In the genomic region with DNA sequence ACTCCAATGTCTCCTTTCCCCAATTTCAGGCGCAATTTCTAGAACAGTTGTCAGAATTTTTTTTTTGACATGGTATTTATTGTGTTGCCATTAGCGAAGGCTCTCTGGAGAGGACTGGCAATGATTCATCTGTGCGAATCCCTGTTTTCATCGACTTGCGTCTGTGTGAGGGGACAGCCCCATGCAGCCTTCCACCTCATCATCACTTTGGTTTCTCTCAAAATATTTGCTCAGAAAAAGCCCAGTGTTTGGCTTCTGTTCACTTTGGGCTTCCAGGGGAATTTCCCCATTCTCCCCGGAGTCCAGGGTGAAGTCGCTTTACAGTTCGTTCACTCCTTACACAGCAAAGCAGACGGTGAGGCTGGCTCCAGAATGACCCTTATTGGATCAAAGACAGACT, we compare ENCODE assay signal across 25 mouse cellular contexts.
"Had no signal": no experiment of that assay in that cellular context is flagged by ENCODE, and none has a peak within 500 bp of the region (broad histone marks: within the 10 kb centered on the region; RNA-seq: fewer than 3 reads in every experiment).

No protein-coding gene starts in this region.

- H3K4me1 ChIP-seq: heart, embryonic 10.5 days; heart, embryonic 12.5 days; hindbrain, embryonic 10.5 days; hindbrain, embryonic 12.5 days; intestine, embryonic 15.5 days; limb, embryonic 13.5 days; limb, embryonic 15.5 days; liver, embryonic 12.5 days had no signal

- H3K4me3 ChIP-seq: gastrocnemius, adult 2 months; heart, embryonic 10.5 days; heart, embryonic 12.5 days; hindbrain, embryonic 10.5 days; hindbrain, embryonic 12.5 days; intestine, embryonic 15.5 days; limb, embryonic 13.5 days; limb, embryonic 15.5 days; liver, embryonic 12.5 days had no signal

- H3K4me2 ChIP-seq: heart, embryonic 12.5 days; hindbrain, embryonic 12.5 days; hindbrain, embryonic 14.5 days; intestine, embryonic 15.5 days; limb, embryonic 13.5 days; limb, embryonic 15.5 days; liver, embryonic 12.5 days had no signal

- ATAC-seq: hindbrain, embryonic 16.5 days; intestine, embryonic 15.5 days; intestine, postnatal 0 days; liver, embryonic 12.5 days had no signal

- H3K9me3 ChIP-seq: heart, embryonic 10.5 days; hindbrain, embryonic 12.5 days; intestine, embryonic 15.5 days; limb, embryonic 13.5 days; limb, embryonic 15.5 days; liver, embryonic 12.5 days had no signal

- DNase-seq: gastrocnemius, adult 2 months; gastrocnemius, postnatal 10 days; gastrocnemius, postnatal 25 days; heart, adult 18-20 months; heart, postnatal 10 days; heart, postnatal 4 days; kidney, adult 18-20 months; kidney, adult 9 months; kidney, postnatal 10 days; kidney, postnatal 25 days; layer of hippocampus, adult 9-11 months; layer of hippocampus, postnatal 36 days; left cerebral cortex, postnatal 4 days had no signal

- H3K36me3 ChIP-seq: heart, embryonic 10.5 days; heart, embryonic 12.5 days; hindbrain, embryonic 10.5 days; hindbrain, embryonic 12.5 days; intestine, embryonic 15.5 days; limb, embryonic 13.5 days; limb, embryonic 15.5 days; liver, embryonic 12.5 days had no signal

- H3K27ac ChIP-seq: gastrocnemius, adult 2 months; heart, embryonic 10.5 days; hindbrain, embryonic 10.5 days; hindbrain, embryonic 12.5 days; hindbrain, embryonic 14.5 days; intestine, embryonic 15.5 days; limb, embryonic 13.5 days; limb, embryonic 15.5 days; liver, embryonic 12.5 days; liver, embryonic 14.5 days had no signal

- H3K27me3 ChIP-seq: hindbrain, embryonic 12.5 days; intestine, embryonic 15.5 days; limb, embryonic 13.5 days; limb, embryonic 15.5 days; liver, embryonic 12.5 days had no signal

- H3K9ac ChIP-seq: heart, embryonic 12.5 days; hindbrain, embryonic 12.5 days; hindbrain, embryonic 14.5 days; intestine, embryonic 15.5 days; limb, embryonic 13.5 days; limb, embryonic 15.5 days; liver, embryonic 12.5 days; liver, embryonic 14.5 days had no signal
